Comparison of ENCODE assay signal across 8 mouse cellular contexts in the genomic region with DNA sequence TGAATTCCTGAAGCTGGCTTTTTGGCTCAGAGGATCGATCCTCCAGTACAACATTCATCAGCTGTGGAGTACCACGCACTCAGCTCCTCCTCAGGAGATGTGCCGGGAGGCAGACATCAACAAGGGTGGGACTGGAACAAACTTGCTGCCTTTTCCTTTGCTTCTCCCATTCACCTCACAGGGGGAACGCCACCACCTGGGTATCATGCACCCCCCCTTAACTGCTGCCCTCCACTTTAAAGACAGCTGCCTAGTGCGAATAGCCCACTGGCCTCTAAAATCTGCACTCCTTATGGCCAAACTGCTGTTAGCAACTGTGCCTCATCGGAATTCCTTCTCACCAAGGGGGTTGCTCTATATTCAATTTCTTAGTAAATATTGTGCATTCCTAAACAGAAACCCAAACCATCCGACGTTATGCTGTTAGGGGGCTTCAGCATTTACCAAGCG. TPM values are rescaled to one million over a fixed set of nuclear protein-coding genes. Genes with fewer than 3 reads are reported as not detected.
A peak's percentile ranks its signal among the peaks of the same experiment; 100 is the strongest.
DNase-seq lines count a peak whose midpoint lies in the region; ATAC-seq and TF ChIP-seq lines count a peak whose summit lies in the region.

No protein-coding gene starts in this region.

- peak; percentile 10; the same call in 1 of the 2 replicates for ATAC-seq in embryonic facial prominence, embryonic 14.5 days (ENCODE audit: low read depth)
- no peak for ATAC-seq in hindbrain, postnatal 0 days
- ATAC-seq in midbrain, postnatal 0 days (ENCODE audit: low FRiP score), result no peak

- H3K4me2 ChIP-seq in embryonic facial prominence, embryonic 14.5 days (ENCODE audit: low read depth, low read length), result peak overlapping the region; percentile 41
- no peak overlapping the region; the same call in 1 of the 2 replicates for H3K4me2 ChIP-seq in hindbrain, postnatal 0 days (ENCODE audit: low read depth, low read length)
- no peak overlapping the region for H3K4me2 ChIP-seq in midbrain, postnatal 0 days (ENCODE audit: low read depth, low read length, poor library complexity, severe bottlenecking)

- no peak for TF ChIP-seq POLR2A in kidney, adult 2 months (IDR thresholded peaks at IDR 0.05; ENCODE audit: low read depth, low read length)

- H3K9me3 ChIP-seq in embryonic facial prominence, embryonic 14.5 days (ENCODE audit: control insufficient read depth, low read length), result peaks cover 3% of the 10 kb centered on the region; the same call in 1 of the 2 replicates
- H3K9me3 ChIP-seq in hindbrain, postnatal 0 days (ENCODE audit: low read length), result no peaks in the 10 kb centered on the region
- no peaks in the 10 kb centered on the region for H3K9me3 ChIP-seq in midbrain, postnatal 0 days (ENCODE audit: low read length)

- H3K9ac ChIP-seq in embryonic facial prominence, embryonic 14.5 days (ENCODE audit: low read depth, low read length), result no peak overlapping the region
- H3K9ac ChIP-seq in hindbrain, postnatal 0 days (replicated peaks; ENCODE audit: low read length), result 0 out of 2 replicates have a peak overlapping the region, but pooled peaks have one; percentile 28
- H3K9ac ChIP-seq in midbrain, postnatal 0 days (replicated peaks; ENCODE audit: low read length, poor library complexity, severe bottlenecking), result peak overlapping the region; percentile 39; the same call in 1 of the 2 replicates

- no peak for DNase-seq in kidney, adult 2 months
- no peak for DNase-seq in kidney, adult 8-10 months
- peak; percentile 69 for DNase-seq in embryonic facial prominence, embryonic 14.5 days (ENCODE audit: low spot score)
- no peak for DNase-seq in hindbrain, postnatal 0 days (ENCODE audit: low spot score)
- DNase-seq in midbrain, postnatal 0 days (ENCODE audit: low spot score), result no peak
- DNase-seq in cerebellum, postnatal 14 days, result no peak
- no peak for DNase-seq in right cerebral cortex, postnatal 4 days
- DNase-seq in adrenal gland, postnatal 4 days (ENCODE audit: low spot score in 2 of 2), result no peak

- H3K4me1 ChIP-seq in kidney, adult 2 months (ENCODE audit: control insufficient read depth, insufficient read depth, low read length), result peaks cover 9% of the 10 kb centered on the region; the same call in 1 of the 2 replicates
- peaks cover 37% of the 10 kb centered on the region for H3K4me1 ChIP-seq in embryonic facial prominence, embryonic 14.5 days (ENCODE audit: control insufficient read depth, insufficient read depth, low read length)
- peaks cover 24% of the 10 kb centered on the region for H3K4me1 ChIP-seq in hindbrain, postnatal 0 days (ENCODE audit: insufficient read depth, low read length)
- H3K4me1 ChIP-seq in midbrain, postnatal 0 days (ENCODE audit: insufficient read depth, low read length), result peaks cover 25% of the 10 kb centered on the region

- H3K36me3 ChIP-seq in kidney, adult 2 months (ENCODE audit: control insufficient read depth, insufficient read depth, low read length), result no peaks in the 10 kb centered on the region
- no peaks in the 10 kb centered on the region for H3K36me3 ChIP-seq in embryonic facial prominence, embryonic 14.5 days (ENCODE audit: control insufficient read depth, insufficient read depth, low read length)
- H3K36me3 ChIP-seq in hindbrain, postnatal 0 days (ENCODE audit: insufficient read depth, low read length), result no peaks in the 10 kb centered on the region
- no peaks in the 10 kb centered on the region for H3K36me3 ChIP-seq in midbrain, postnatal 0 days (ENCODE audit: insufficient read depth, low read length)

- no peak overlapping the region for H3K4me3 ChIP-seq in kidney, adult 2 months (ENCODE audit: insufficient read depth, low read depth, low read length)
- H3K4me3 ChIP-seq in embryonic facial prominence, embryonic 14.5 days (ENCODE audit: low read depth, low read length), result no peak overlapping the region
- H3K4me3 ChIP-seq in hindbrain, postnatal 0 days (ENCODE audit: low read length), result no peak overlapping the region
- H3K4me3 ChIP-seq in midbrain, postnatal 0 days (ENCODE audit: low read depth, low read length), result no peak overlapping the region

- TF ChIP-seq CTCF in kidney, adult 2 months (conservative IDR thresholded peaks at IDR 0.05; ENCODE audit: insufficient read depth, insufficient read length, low read depth, low read length), result no peak
- no peak for TF ChIP-seq CTCF in hindbrain, postnatal 0 days (IDR thresholded peaks at IDR 0.05; ENCODE audit: low read depth)
- no peak for TF ChIP-seq CTCF in midbrain, postnatal 0 days (IDR thresholded peaks at IDR 0.05)

- peak overlapping the region; percentile 62 for H3K27ac ChIP-seq in kidney, adult 2 months (ENCODE audit: insufficient read depth, low read depth, low read length)
- peak overlapping the region; percentile 89 for H3K27ac ChIP-seq in embryonic facial prominence, embryonic 14.5 days (replicated peaks; ENCODE audit: low read depth, low read length)
- peak overlapping the region; percentile 75 for H3K27ac ChIP-seq in hindbrain, postnatal 0 days
- peak overlapping the region; percentile 76 for H3K27ac ChIP-seq in midbrain, postnatal 0 days (ENCODE audit: low read depth, low read length)

- no peaks in the 10 kb centered on the region for H3K27me3 ChIP-seq in kidney, adult 2 months (replicated peaks; ENCODE audit: control insufficient read depth, insufficient read depth, low read length)
- no peaks in the 10 kb centered on the region for H3K27me3 ChIP-seq in embryonic facial prominence, embryonic 14.5 days (replicated peaks; ENCODE audit: control insufficient read depth, insufficient read depth, low read length)
- no peaks in the 10 kb centered on the region for H3K27me3 ChIP-seq in hindbrain, postnatal 0 days (ENCODE audit: insufficient read depth, low read length)
- no peaks in the 10 kb centered on the region for H3K27me3 ChIP-seq in midbrain, postnatal 0 days (ENCODE audit: insufficient read depth, low read length)

- 56% methylated on average over 9 of the region's 9 CpGs for WGBS in kidney, adult 2 months
- 12% methylated on average over 9 of the region's 9 CpGs for WGBS in embryonic facial prominence, embryonic 14.5 days
- WGBS in hindbrain, postnatal 0 days, result 33% methylated on average over 9 of the region's 9 CpGs
- WGBS in midbrain, postnatal 0 days, result 40% methylated on average over 9 of the region's 9 CpGs

RNA-seq across cellular contexts. Expression of gene Alox5ap, which starts 55.3 kb away (rescaled TPM):
- polyA plus RNA-seq in kidney, adult 2 months (2012; rRNA removed), result 12.7 and 15.8 TPM in 2 replicates
- 15.9 and 17.4 TPM in 2 replicates for polyA plus RNA-seq in embryonic facial prominence, embryonic 14.5 days (2014; fragmentation: Nextera tagmentation; extraction: Ambion mirVana)
- total RNA-seq in hindbrain, postnatal 0 days (2014; rRNA removed), result 5.7 and 6.6 TPM in 2 replicates
- 10.7 and 14.4 TPM in 2 replicates for polyA plus RNA-seq in hindbrain, postnatal 0 days (2015; fragmentation: Nextera tagmentation; extraction: Ambion mirVana)
- total RNA-seq in midbrain, postnatal 0 days (2014; rRNA removed), result 2.5 and 8.5 TPM in 2 replicates
- 10.5 and 10.6 TPM in 2 replicates for polyA plus RNA-seq in midbrain, postnatal 0 days (2015; fragmentation: Nextera tagmentation; extraction: Ambion mirVana)
- total RNA-seq in adrenal gland, postnatal 4 days (2021), result 10 to 100 TPM in 1 of 2 experiments, 1 to 10 TPM in 1; 9.6 to 12.8 TPM
